Mouse (Mus musculus): Measurements from ENCODE around the gene Prkar2b.

The Prkar2b gene

GRCm38 (mm10) chr12:32061090-32061930, at the start of gene Prkar2b:
Prkar2b (minus strand) TSS chr12:32061296.
- DNase-seq (ENCODE audit: low spot score in 2 of 2), result peak; percentile 92

- no peak for DNase-seq (ENCODE audit: low spot score in 2 of 2)
Observed at GRCm38 (mm10) chr12:32109201-32109600, 48.1 kb upstream of the Prkar2b start.

DNA sequence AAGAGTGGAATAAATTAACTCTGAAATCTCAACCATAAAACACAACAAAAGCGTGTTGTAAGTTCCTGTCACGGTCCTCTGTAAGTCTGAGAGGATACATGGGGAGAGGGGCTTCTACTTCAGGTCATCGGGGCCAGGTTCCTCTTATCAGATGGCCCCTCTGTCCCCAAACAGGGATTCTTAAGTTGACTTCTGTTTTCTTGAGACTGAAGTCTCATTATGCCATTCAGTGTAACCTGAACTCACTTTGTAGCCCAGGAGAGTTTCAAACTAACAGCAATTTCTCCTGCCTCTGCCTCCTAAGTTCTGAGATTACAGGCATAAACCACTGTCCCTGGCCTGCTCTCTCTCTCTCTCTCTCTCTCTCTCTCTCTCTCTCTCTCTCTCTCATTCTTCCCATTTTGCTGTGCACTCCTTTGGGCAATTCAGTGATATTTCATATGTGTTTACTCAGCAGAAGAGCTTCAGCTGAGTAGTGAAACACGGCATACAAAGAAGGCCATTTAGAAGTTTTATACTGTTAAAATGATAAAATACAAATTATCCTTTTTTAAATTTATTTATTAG, 43.9 kb upstream of the Prkar2b start:
- no peak for DNase-seq (ENCODE audit: low spot score in 2 of 2)

DNA sequence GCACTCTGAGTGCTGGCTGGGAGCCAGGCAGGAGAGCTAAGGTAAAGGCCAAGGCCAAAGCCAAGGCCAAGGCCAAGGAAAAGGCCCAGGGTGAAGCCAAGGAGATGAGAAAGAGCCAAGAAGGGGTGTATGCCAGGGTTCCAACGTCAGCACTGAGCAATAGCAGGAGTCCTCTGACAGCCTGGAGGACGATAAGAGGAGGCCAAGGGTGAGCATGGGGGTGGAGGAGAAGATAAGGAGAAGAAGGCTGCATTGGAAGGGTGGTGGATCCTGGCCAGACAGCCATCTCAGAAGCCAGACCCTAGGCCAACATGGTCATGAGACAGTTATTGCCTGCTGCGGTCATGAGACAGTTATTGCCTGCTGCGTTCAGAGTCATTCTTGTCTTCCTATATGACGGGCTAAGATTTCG, 43.4 kb upstream of the Prkar2b start:
- peak; percentile 73 to 82 for DNase-seq (ENCODE audit: low spot score in 2 of 2)

DNA sequence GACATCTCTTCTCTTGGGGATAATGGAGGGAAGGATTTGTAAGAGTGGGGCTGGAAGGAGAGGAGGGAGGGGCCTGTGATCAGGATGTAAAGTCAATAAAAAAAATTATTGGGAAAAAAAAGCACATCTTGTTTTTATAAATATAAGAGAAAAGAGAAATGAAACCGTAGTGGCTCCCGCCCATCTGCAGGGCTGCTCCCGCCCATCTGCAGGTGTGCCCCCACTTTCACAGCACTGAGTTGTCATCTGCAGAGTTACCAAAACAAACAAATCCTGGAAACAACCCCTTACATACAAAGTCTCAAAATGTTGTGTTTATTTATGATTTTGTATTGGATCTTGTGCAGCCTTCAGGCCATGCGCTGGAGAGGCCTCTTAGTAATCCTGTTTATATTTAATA, 40.2 kb upstream of the Prkar2b start:
- DNase-seq (ENCODE audit: low spot score in 2 of 2), result peak; percentile 61

DNA sequence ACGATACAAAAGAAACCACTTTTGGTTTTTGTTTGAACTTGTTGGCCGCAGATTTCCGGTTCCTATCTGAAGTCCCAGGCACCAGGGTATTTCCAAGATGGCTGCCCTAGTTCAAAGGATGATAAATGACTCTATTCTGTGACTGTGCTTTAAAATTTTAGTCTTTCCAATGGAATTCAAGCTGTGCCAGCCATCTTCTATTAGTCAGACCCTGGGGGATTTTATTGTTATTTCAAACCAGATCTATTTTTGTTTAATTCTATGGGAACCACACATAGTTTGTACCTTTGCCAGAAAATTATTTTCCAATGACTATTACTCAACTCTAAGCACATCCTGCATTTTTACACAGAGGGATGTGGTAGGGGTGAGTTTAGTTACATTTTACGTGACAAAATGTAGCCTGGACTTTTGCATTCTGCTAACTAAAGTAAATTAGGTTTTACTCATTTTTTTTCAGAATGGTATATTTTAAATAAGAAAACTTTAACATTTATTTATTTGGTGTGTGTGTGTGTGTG, 38.6 kb upstream of the Prkar2b start:
- no peak for DNase-seq (ENCODE audit: low spot score in 2 of 2)

DNA sequence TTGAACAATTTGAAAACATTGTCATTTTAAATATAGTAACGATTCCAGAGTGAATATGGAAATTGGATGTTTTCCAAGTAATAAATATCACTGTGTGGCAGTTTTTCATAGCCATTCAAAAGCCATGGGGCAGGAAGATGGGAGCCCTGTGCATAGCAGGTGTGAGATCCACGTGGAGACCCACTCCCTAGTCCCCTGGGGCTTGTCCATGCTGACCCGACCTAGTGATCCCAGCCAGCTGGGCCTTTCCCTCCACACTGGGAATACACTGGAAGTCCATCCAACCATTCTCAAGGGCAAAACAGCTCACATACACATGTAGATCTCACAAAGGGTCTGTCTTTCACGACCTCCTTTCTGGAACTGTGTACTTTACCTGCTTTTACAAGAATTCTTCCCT, 37.5 kb upstream of the Prkar2b start:
- no peak for DNase-seq (ENCODE audit: low spot score in 2 of 2)

DNA sequence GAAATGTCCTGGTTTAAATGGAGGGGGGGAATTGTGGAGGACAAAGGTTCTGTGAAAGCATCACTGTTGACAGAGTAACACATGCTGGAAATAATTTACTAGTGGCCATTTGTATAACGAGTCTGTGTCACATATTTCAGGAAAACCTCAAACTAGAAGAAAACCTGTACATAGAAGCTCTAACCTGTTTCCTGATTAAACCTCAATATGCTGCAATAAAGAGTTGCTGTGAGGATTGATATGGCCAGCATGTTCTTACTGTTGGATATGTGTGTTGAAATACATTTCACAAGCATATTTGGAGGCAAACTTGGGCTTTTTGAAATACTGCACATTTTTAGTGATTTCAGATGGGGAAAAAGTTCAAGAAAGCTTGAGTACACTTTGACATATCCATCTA, 36.0 kb upstream of the Prkar2b start:
- no peak for DNase-seq (ENCODE audit: low spot score in 2 of 2)

- DNase-seq (ENCODE audit: low spot score in 2 of 2), result no peak
Observed at GRCm38 (mm10) chr12:32095164-32095563, 34.1 kb upstream of the Prkar2b start.

GRCm38 (mm10) chr12:32092452-32092851, 31.4 kb upstream of the Prkar2b start:
- no peak for DNase-seq (ENCODE audit: low spot score in 2 of 2)

GRCm38 (mm10) chr12:32088566-32088965, 27.5 kb upstream of the Prkar2b start:
- no peak for DNase-seq (ENCODE audit: low spot score in 2 of 2)

DNA sequence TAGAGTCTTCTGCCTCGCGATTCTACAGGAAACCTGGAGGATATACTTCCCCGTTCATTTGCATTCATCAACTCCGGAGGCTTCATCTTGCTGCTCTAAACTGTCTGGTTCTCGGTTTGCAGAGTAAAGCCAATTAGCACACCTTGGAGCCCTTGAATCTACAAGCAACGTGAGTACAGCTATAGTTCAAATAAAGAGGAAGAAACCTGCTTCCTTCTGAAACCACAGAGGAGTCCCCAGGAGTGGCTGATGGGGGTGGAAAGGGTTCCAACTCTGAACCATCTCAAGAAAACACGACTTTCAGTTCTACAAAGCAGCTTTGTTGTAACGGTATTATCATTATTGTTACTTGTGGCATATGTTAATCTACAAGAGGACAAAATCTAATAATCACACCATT, 26.2 kb upstream of the Prkar2b start:
- DNase-seq (ENCODE audit: low spot score in 2 of 2), result peak; percentile 26 to 32

DNA sequence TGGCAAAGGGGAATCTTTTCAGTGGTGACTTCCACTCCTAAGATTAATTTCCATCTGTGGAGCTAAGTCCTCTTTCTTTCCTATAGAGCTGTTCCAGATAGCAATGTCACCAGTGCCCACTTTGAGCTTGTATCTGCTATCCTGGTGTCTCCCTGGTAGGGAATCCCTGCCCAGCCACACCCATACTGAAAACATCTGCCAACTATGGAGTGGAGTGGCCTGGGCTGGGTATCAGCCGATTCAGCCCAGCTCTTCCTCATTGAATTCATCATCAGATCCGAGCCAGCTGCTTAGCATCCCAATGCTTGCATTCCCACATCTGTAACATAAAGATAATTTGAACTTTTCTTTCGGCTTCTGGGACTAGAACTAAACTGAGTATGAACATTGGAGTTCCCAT, 25.8 kb upstream of the Prkar2b start:
- DNase-seq (ENCODE audit: low spot score in 2 of 2), result no peak

- DNase-seq (ENCODE audit: low spot score in 2 of 2), result no peak
Observed at GRCm38 (mm10) chr12:32085856-32086255, 24.8 kb upstream of the Prkar2b start.

- DNase-seq (ENCODE audit: low spot score in 2 of 2), result no peak
Observed at GRCm38 (mm10) chr12:32085189-32085588, 24.1 kb upstream of the Prkar2b start.

DNA sequence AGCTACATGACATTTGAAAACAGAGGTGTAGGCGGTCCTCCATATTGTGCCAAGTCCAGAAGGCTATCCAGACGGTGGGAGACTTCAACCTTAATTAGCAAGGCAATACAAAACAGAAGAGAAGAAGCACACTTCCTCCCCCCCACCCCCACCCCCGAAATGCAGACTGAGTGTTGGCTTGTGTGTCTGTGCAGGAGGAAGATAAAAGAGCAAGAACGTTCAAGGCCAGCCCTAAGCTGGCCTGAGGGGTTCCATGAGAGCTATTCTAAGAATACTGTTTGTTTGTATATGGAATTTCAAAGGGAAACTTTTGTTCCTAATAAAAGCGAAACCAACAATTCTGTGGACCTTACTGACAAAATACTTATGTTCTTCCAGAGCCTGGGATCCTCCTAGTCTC, 23.5 kb upstream of the Prkar2b start:
- DNase-seq (ENCODE audit: low spot score in 2 of 2), result no peak

DNA sequence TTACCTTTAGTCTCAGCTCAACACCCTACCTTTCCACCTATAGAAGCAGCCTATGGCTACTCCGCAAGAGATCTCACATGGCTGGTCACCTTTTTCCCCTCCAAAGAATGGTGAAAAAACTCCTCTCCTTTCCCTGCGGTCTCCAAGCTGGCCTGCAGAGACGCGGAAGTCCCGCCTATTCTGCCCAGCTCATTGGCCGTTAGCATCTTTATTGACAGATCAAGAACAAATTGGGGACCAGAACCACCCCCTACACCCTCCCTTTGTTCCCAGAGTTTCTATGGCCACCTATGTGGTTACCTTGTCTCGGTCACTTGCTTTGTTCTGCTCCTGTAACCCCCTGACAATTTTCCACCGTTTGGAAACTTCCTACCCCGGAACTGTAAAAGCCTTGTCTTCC, 19.6 kb upstream of the Prkar2b start:
- DNase-seq (ENCODE audit: low spot score in 2 of 2), result no peak

- no peak for DNase-seq (ENCODE audit: low spot score in 2 of 2)
Observed at GRCm38 (mm10) chr12:32077403-32077802, 16.3 kb upstream of the Prkar2b start.

DNA sequence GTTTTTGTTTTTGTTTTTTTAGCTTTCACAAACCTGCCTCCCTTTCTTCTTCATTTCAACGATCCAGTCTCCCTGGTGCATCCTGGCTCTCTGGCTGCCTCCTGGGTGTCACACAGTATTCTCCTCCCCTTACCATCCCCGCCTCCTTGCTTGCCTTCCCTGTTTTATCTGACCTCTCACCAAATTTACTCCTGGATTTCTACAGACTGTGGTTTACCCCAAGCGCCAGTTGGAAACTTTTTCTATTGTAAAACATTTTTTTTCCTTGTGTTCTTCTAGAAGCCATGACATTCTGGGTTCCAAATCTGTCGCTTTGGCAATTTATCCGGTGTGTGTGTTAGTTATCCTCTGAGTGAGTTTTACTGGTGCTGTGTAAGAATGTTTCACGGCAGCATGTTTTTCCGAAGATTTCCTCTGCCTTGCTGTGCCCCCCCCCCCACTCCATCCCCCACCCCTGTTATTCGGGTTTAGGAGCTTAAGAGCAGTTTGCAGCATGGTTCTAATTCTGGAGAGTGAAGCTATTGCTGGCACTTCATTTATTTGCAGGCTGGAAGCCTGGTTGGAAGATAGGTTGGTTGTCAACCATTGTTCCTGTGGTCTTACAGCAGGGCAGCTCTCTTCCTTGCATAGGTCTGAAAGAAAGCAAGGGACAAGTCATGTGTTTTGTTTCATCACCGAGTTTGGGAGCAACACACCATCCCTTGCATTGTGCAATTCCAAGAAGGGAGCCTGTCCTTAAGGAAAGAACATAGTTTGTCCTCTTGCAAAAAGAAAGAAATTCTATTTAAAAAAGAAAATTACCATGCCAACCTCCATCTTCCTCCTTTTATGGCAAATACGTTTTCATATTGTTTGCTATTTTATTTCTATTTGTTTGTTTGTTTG, 15.0 kb upstream of the Prkar2b start:
- no peak for DNase-seq (ENCODE audit: low spot score in 2 of 2)

- no peak for DNase-seq (ENCODE audit: low spot score in 2 of 2)
Observed at GRCm38 (mm10) chr12:32074271-32074670, 13.2 kb upstream of the Prkar2b start.

DNA sequence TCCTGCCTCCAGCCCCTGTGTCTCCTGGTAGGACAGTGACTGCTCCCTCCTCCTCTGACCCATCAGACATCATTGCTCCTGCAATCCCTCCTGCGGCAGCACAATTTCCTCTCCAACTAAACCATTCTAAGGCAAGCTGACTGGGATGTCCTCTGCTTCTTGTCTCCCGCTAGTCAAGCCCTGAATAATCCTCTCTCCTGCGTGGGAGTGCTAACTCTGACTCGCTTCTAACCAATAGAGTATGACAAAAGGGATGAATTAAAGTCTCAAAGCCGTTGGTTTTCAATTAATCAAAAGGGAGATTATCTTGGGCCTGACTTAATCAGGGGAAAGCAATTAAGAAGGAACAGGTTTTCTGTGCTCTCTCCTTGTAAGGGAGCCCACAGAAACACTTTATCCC, 4.9 kb upstream of the Prkar2b start:
- DNase-seq (ENCODE audit: low spot score in 2 of 2), result no peak
